Mouse (Mus musculus) granulocyte monocyte progenitor cell, adult 5-6 weeks (primary cell): ENCODE data around the gene Il27. TPM values are rescaled to one million over a fixed set of nuclear protein-coding genes. Genes with fewer than 3 reads are reported as not detected.
A peak's percentile ranks its signal among the peaks of the same experiment; 100 is the strongest.
"Not testable (repeated sequence)": the region's sequence is repeated elsewhere in the genome, so short reads cannot be mapped to it uniquely, and the experiment has no call there.

Source experiments
- ATAC-seq: replicated peaks from 2 replicates; pipeline ENCODE4 v1.8.0; 2016; ENCODE audit warnings: mild to moderate bottlenecking, moderate TSS enrichment, inconsistent platforms; ENCODE audit not compliant: poor library complexity, severe bottlenecking
- total RNA-seq, 2 experiments: library from RNA; stranded (forward) in 1 of 2; stranded (reverse) in 1 of 2; fragments of 200-712, 200-1000 nt in 1 of 2; fragments of >200 nt in 1 of 2; fragmentation: Nextera tagmentation in 1 of 2; gene quantifications; 2 replicates each; pipeline ENCODE4 v1.2.3; 2014 to 2017

Gene Il27
- 1.3 TPM in 1 of 2 replicates, not detected in the other for total RNA-seq (2014; fragmentation: Nextera tagmentation)
- total RNA-seq (2017): 1.2 TPM in 1 of 2 replicates, not detected in the other

- peak; percentile 53 for ATAC-seq
These were observed at the start of gene Il27 for GRCm38 (mm10) chr7:126594862-126595561. Gene Il27 (minus strand): TSS chr7:126594941.

GRCm38 (mm10) chr7:126644345-126644744 is 49.6 kb upstream of the Il27 start:
- ATAC-seq: no peak

- ATAC-seq: not testable (repeated sequence)
These were observed 48.5 kb upstream of the Il27 start for GRCm38 (mm10) chr7:126643244-126643617.

- no peak for ATAC-seq
These were observed 48.0 kb upstream of the Il27 start for GRCm38 (mm10) chr7:126642545-126643243.

GRCm38 (mm10) chr7:126636733-126637520 is 42.2 kb upstream of the Il27 start:
- peak; percentile 84 for ATAC-seq

- ATAC-seq: no peak
These were observed 40.6 kb upstream of the Il27 start for GRCm38 (mm10) chr7:126635375-126635774.

- ATAC-seq: no peak
These were observed 37.7 kb upstream of the Il27 start for GRCm38 (mm10) chr7:126632478-126632877.

- no peak for ATAC-seq
These were observed 36.2 kb upstream of the Il27 start, which contains the start of gene Nupr1 for GRCm38 (mm10) chr7:126630824-126631518. Gene Nupr1 (minus strand): TSS chr7:126630861.

GRCm38 (mm10) chr7:126629915-126630314 is 35.2 kb upstream of the Il27 start:
- 0 out of 2 replicates have a peak, but pooled peaks have one; percentile 18 for ATAC-seq

GRCm38 (mm10) chr7:126628111-126628510 is 33.4 kb upstream of the Il27 start:
- ATAC-seq: no peak

- ATAC-seq: no peak
These were observed 31.3 kb upstream of the Il27 start for GRCm38 (mm10) chr7:126625807-126626600.

GRCm38 (mm10) chr7:126625369-126625768 is 30.6 kb upstream of the Il27 start:
- peak; percentile 80 for ATAC-seq

- ATAC-seq: no peak
These were observed 30.0 kb upstream of the Il27 start for GRCm38 (mm10) chr7:126624774-126625173.

- ATAC-seq: no peak
These were observed 28.6 kb upstream of the Il27 start for GRCm38 (mm10) chr7:126623381-126623780.

- peak; percentile 56 for ATAC-seq
These were observed 27.0 kb upstream of the Il27 start for GRCm38 (mm10) chr7:126621452-126622359.

GRCm38 (mm10) chr7:126619559-126620275 is 25.0 kb upstream of the Il27 start:
- ATAC-seq: no peak

- no peak for ATAC-seq
These were observed 22.0 kb upstream of the Il27 start for GRCm38 (mm10) chr7:126616707-126617106.

GRCm38 (mm10) chr7:126612736-126613135 is 18.0 kb upstream of the Il27 start:
- ATAC-seq: no peak
